Mouse (Mus musculus) lung, postnatal 36 days (tissue): Measurements from ENCODE around the gene Gm15085.
"Not testable (repeated sequence)": the region's sequence is repeated elsewhere in the genome, so short reads cannot be mapped to it uniquely, and the experiment has no call there.

ENCODE experiments used
- DNase-seq: peaks from one replicate; pipeline ENCODE4 v3.0.0; 2022; ENCODE audit warnings: mixed read lengths

The Gm15085 gene

GRCm38 (mm10) chrX:149447317-149447716, at the start of gene Gm15085:
Gm15085 (plus strand) TSS chrX:149447617.
- not testable (repeated sequence) for DNase-seq
